Mouse (Mus musculus): ENCODE measurements around the gene Cenpl. TPM values are rescaled to one million over a fixed set of nuclear protein-coding genes. Genes with fewer than 3 reads are reported as not detected.
"Not testable (repeated sequence)": the region's sequence is repeated elsewhere in the genome, so short reads cannot be mapped to it uniquely, and the experiment has no call there.

Gene Cenpl
- polyA plus RNA-seq (2017; shearing (Covaris generic)): 10 to 100 TPM; 28.4 to 29.3 TPM

DNA sequence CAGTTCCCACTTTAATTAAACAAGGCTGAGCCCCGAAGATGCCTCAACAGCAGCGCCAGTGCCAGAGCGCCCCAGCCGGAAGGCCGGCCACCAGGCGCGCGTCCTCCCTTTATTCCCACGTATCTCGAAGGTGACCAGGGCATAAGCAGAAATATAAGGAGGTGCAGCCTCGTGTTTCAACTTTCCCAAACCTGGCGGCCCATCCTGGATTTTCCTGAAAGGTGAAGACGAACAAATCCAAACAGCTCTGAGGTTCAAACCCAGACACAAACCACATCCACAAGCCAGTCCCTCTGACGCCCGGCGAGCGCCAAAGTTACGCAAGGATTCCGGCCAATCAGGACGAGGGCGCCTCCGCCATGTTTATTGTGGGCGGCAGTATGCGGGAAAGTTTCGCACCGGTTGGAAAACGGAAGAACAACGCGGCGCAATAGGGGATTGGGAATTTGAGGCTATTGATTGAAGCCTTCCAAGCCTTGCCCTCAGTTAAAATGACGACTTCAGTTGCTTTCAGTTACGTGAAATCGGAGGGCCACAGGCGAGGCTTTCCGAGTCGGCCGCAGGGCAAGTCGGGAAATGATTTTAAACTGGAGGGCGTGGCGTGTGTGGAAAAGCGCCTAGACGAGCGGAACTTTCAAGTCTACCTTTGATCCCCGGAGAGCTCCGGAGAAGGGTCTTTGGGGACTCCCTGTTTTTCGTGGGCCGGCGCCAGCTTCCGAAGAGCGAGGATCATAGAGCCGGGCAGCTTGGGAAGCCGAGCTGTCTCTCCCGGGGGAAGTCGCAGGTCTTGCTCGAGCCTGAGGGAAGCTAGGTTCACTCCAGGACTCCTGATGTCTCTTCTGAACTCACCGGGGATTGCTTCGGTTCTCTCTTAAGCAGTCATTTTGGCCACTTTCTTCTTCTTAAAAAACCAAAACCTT lies at the start of gene Cenpl, which contains the start of gene Dars2:
Gene Cenpl, plus strand, starts transcription at position 362 of the 920 bp plus-strand sequence.
Gene Dars2, minus strand, starts transcription at position 307 of the 920 bp plus-strand sequence.
- ATAC-seq: peak; percentile 88

GRCm38 (mm10) chr1:161025410-161026210 lies 44.9 kb upstream of the Cenpl start:
- ATAC-seq: no peak

GRCm38 (mm10) chr1:161027196-161027595 lies 43.3 kb upstream of the Cenpl start:
- ATAC-seq: no peak

GRCm38 (mm10) chr1:161028427-161028826 lies 42.1 kb upstream of the Cenpl start:
- not testable (repeated sequence) for ATAC-seq

DNA sequence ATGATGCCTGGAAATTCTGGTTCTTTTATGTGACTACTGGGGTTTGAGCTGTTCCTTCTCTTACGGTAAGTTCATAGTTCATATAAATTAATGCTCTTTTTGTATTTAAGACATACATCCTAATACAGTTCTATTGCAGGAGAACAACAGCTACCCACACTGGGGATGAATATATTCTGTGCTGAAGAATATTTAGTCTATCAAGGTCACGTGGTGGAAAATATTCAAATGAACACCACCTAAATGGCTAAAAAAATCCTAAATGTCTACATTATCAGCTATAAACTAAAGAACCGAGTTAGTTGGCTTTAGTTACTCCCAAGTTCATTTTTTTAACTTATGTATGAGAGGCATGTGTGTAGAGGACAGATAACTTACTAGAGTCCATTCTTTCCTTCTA lies 40.5 kb upstream of the Cenpl start:
- ATAC-seq: no peak

DNA sequence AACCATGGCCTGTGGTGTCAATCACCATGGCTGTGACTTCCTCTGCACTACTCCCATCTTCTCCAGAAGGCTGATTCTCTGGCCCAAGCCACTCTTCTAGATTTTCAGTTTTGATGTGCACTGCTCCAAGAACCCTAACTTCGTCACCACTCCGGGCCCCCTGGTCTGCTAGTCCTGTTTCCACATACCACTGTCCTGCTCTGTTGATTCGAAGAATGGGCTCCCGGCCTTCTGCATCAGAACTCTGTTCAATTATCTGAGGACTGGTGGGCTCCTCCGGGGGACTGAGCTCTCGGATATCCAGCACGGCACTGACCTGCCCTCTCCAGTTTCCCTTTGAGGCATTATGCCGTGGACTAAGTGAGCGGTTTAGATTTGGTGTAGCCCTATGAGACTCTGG lies 38.6 kb upstream of the Cenpl start:
- ATAC-seq: no peak

DNA sequence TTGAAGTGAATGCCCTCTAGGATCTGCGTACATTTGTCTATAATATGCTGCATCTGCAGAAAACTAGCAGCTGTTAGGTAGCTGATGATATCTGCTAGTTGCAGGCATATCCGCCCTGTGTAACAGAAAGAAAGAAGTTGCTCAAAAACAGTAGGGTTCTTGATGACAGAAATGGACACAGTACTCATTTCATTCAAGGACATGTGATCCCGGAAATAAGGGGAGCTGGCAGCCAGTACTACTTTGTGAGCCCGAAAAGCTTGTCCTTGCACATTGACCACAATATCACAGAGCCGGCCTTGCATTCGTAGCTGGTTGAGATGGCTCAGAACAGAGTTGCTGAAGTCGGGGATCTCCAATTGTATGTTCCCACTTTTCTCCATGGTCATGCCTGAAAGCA lies 38.2 kb upstream of the Cenpl start:
- ATAC-seq: no peak

DNA sequence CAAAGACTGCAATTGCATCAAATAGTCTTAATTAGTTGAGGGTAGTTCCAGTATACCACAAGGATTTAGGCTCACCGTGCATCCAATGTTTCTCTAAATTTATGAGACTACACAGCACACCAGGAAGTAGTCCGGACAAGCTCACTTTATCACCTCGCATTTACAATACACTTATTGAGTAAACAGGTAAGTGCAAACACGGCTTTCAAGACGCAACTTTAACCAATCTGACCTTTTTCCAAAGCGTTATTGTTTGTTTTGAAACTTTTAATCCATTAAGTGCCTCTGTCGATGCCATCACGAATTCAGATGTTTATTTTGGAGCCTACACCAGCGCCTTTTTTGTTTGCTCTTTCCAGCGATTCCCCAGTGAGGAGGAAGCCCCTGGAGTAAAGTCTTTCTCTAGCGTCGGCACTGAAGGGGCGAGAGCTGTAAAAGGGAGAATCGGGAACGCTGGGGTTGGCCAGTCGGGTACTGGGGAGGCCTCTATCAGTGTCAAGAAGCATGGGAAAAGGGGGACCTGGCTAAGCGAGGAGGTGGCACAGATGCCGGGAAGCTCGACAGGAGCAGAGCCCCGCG lies 36.6 kb upstream of the Cenpl start:
- no peak for ATAC-seq

DNA sequence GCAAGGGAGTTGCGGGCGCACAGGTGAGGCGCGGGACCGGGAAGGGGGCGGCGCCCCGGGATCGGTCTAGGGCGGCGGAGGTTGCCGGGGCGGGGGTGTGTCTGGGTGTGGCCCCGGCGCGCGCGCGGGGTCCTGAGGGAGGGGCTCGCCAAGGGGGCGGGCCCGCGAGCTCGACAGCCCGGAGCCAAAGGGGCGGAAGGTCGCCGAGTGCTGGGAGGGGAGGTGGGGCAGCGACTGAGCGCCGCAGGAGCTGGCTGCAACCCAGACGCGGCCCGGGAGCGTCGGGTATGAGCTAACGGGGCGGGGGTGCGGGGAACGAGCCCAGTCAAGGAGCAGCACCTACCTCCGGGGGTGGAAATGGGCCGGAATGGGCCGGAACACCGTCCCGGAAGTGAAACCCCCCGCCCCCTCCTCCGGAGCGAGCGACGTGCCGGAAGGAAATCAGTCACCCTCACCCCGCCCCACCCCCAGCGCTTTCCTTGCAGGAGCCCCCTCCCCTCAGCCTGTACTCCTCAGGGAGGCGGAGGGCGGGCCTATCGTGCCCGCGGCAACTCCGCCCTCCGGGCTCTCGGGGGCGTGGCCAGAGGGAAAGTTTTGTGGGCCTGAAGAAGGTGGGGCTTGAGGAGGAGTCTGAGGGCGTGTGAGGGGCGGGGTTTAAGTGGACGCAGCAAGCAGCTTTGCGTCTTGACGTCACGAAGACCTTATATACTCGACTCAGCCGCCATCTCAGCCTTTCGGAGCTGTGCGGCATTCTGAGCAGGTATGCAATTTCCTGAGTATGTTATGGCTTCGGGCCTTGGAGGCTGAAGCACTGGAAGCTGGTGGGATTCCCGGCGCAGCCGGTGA lies 35.9 kb upstream of the Cenpl start, which contains the start of gene Zbtb37:
Gene Zbtb37, minus strand, starts transcription at position 415 of the 846 bp plus-strand sequence.
- peak; percentile 91 for ATAC-seq

- peak; percentile 17 for ATAC-seq
Observed at GRCm38 (mm10) chr1:161035281-161035785, 35.2 kb upstream of the Cenpl start.

DNA sequence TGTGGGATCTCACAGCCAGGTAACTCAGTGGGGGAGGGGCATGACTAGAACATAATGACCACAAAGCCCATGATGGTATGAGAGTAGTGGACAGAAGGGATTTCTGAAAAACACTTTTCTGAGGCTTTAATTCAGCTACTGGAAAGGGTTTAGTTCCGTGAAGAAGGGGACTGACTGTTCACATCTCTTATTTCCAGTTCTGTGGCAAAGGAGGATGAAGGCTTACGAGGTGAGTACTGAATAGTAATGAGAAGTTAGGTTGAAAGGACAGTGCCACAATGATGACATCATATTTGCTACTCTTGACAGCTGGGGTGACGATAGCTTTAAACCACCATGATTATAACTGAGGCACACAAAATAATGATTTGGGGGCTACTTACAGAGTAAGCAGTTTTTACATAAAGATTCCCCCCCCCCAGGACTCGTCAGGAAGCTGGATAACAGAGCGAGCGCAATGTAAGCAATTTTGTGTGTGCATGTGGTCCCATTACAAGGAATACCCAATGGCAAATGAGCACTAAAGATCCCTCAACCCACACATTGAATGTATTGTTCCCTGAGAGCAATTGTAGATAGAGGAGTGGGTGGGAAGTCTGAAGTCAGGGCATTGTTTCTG lies 34.6 kb upstream of the Cenpl start:
- ATAC-seq: peak; percentile 5

DNA sequence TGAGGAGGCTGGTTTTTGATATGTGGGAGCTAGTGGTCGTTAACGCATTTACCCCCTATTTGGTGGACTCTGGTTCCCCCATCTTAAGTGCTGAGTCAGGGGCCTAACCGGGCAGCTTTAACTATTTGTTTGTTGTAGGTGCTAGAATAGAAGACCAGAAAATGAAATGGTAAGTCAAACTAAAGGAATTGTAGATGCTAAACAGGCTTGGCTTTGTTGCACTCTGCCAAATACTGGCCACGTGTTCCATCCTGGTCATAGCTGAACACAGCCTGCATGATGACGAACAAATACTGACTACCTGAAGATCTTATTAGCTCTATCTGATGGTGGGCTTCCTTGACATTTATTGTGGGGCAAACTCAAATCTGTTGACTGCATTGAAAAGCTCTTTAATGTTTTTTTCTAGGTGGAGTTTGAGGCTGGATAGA lies 34.1 kb upstream of the Cenpl start:
- no peak for ATAC-seq

DNA sequence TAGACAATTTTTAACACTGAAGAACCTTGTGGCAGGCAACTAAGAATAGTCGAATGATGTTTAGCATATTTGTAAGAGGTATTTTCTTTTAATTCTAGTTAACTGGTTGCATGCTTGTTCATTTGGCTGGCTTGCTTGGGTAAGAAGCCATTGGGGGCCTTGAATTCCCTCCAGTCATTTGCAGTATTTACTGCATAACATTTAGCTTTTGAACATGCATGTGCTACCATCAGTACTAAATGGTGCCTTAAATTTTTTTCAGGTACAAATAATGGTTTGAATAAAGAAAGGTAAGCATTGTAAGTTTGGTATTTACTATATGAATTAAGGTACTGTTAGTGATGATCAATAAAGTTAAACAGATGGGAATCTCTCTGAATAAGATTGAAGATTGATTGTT lies 33.5 kb upstream of the Cenpl start:
- no peak for ATAC-seq

DNA sequence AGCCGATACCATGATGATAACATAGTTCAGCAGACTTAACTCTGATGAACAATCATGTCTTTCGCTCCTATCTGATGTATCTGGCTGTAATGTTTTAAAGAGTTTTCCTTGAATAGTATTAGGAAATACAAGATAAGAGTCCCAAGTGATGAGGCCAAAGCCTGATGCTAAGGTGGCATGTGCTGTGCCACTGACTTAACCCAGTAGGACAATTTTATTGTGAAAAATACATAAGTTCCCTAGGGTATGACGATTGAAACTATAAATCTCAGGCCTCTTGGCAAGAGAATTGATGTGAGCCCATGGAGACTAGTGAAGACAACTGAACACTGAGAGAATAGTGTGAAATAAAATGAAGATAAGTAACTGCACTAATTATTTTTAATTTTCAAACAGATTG lies 32.9 kb upstream of the Cenpl start:
- ATAC-seq: no peak

DNA sequence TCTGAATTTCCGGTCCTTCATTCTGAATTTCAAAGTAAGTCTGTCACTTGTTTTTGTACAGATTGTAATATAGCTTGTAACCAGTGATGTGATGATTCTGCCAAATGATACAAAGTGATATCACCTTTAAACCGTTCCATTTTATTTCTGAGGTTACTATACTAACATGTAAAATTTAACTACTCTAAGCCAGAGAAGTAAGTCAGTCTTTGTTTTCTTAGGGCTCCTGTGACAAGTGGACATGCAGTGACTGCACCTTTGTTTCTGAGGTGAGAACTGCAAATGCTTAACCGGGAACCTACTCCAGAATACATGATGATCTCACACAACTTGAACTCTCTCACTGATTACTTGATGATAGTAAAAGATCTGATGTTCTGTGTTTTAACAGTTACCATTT lies 32.5 kb upstream of the Cenpl start:
- no peak for ATAC-seq

DNA sequence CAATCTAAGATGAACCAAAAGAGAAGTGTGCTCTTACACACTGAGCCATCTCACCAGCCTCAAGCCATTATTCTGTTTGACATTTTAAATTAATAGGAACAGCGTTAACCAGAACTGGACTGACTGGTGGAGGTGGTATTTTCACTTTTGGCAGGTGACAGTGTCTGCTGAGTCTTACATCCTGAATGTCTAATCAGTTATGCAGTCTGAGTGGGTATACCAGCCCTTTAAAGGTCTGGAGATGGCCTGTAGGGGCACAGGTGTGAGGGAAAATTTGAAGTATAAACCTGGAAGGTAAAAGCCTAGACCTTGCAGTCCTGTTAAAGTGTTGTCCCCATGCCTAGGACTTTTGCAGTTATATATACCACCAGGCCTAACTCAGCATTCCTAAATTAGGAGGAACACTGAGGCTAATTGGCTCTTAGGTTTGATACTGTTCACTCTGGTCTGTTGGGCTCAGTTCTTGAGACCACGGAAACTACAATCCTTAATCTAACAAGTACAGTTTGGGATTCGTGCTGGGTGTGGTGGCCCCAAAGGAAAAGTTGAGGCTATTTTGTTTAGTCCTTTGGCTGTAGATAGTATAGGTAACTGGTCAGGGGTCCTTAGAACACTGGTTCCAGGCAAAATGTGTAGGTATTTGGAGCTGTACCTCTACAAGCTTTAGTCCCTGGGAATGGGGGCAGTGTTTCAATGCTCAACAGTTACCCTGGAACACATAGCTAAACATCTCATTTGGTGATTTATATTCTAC lies 31.4 kb upstream of the Cenpl start:
- ATAC-seq: no peak

GRCm38 (mm10) chr1:161039741-161040425 lies 30.6 kb upstream of the Cenpl start:
- no peak for ATAC-seq

GRCm38 (mm10) chr1:161040426-161040770 lies 30.1 kb upstream of the Cenpl start:
- ATAC-seq: no peak

GRCm38 (mm10) chr1:161040855-161041254 lies 29.7 kb upstream of the Cenpl start:
- ATAC-seq: no peak

All from activated CD4-positive, CD25-positive, alpha-beta regulatory T cell, adult 4 months (primary cell).